Mouse (Mus musculus): ENCODE data around the gene Ptprd. TPM values are rescaled to one million over a fixed set of nuclear protein-coding genes. Genes with fewer than 3 reads are reported as not detected.

Gene Ptprd
- polyA plus RNA-seq, 1 experiment from 2014 or later: 13.8 TPM

GRCm38 (mm10) chr4:77647451-77648137 lies 564.2 kb downstream of the Ptprd start:
- Histone ChIP-seq H3K9ac (ENCODE audit: low read depth, low read length) (no peak overlapping the region), H3K4me3 (ENCODE audit: low read depth, low read length) (no peak overlapping the region), H3K4me1 (replicated peaks; ENCODE audit: control insufficient read depth, insufficient read depth, low read length) (no peaks in the 10 kb centered on the region), H3K27ac (ENCODE audit: low read depth, low read length) (no peak overlapping the region), H3K27me3 (replicated peaks; ENCODE audit: control insufficient read depth, insufficient read depth, low read length) (no peaks in the 10 kb centered on the region), H3K4me2 (replicated peaks; ENCODE audit: low read depth) (no peak overlapping the region), H3K36me3 (ENCODE audit: control insufficient read depth, insufficient read depth) (no peaks in the 10 kb centered on the region), H3K9me3 (ENCODE audit: control insufficient read depth) (no peaks in the 10 kb centered on the region)
- no peak for TF ChIP-seq CTCF (IDR thresholded peaks at IDR 0.05; ENCODE audit: low read depth)
- WGBS: 62% methylated on average over 5 of the region's 5 CpGs
- no peak for ATAC-seq

- Histone ChIP-seq H3K27me3 (replicated peaks; ENCODE audit: control insufficient read depth, insufficient read depth, low read length) (no peaks in the 10 kb centered on the region), H3K9ac (ENCODE audit: low read depth, low read length) (no peak overlapping the region), H3K27ac (ENCODE audit: low read depth, low read length) (no peak overlapping the region), H3K36me3 (ENCODE audit: control insufficient read depth, insufficient read depth) (no peaks in the 10 kb centered on the region), H3K9me3 (ENCODE audit: control insufficient read depth) (no peaks in the 10 kb centered on the region), H3K4me1 (replicated peaks; ENCODE audit: control insufficient read depth, insufficient read depth, low read length) (no peaks in the 10 kb centered on the region), H3K4me2 (replicated peaks; ENCODE audit: low read depth) (no peak overlapping the region), H3K4me3 (ENCODE audit: low read depth, low read length) (no peak overlapping the region)
- no peak for ATAC-seq
- TF ChIP-seq CTCF (IDR thresholded peaks at IDR 0.05; ENCODE audit: low read depth): peak; percentile 44
These were observed 567.3 kb downstream of the Ptprd start for GRCm38 (mm10) chr4:77644435-77644834.

- Histone ChIP-seq H3K36me3 (ENCODE audit: control insufficient read depth, insufficient read depth) (no peaks in the 10 kb centered on the region), H3K27me3 (replicated peaks; ENCODE audit: control insufficient read depth, insufficient read depth, low read length) (no peaks in the 10 kb centered on the region), H3K9ac (ENCODE audit: low read depth, low read length) (no peak overlapping the region), H3K4me3 (ENCODE audit: low read depth, low read length) (no peak overlapping the region), H3K27ac (ENCODE audit: low read depth, low read length) (no peak overlapping the region), H3K9me3 (ENCODE audit: control insufficient read depth) (no peaks in the 10 kb centered on the region), H3K4me1 (replicated peaks; ENCODE audit: control insufficient read depth, insufficient read depth, low read length) (no peaks in the 10 kb centered on the region), H3K4me2 (replicated peaks; ENCODE audit: low read depth) (no peak overlapping the region)
- no peak for ATAC-seq
- TF ChIP-seq CTCF (IDR thresholded peaks at IDR 0.05; ENCODE audit: low read depth): no peak
- 67% methylated on average over 7 of the region's 7 CpGs for WGBS
These were observed 571.7 kb downstream of the Ptprd start for GRCm38 (mm10) chr4:77640022-77640421.

GRCm38 (mm10) chr4:77613129-77613528 lies 598.6 kb downstream of the Ptprd start:
- Histone ChIP-seq H3K4me1 (replicated peaks; ENCODE audit: control insufficient read depth, insufficient read depth, low read length) (no peaks in the 10 kb centered on the region), H3K9me3 (ENCODE audit: control insufficient read depth) (no peaks in the 10 kb centered on the region), H3K27me3 (replicated peaks; ENCODE audit: control insufficient read depth, insufficient read depth, low read length) (no peaks in the 10 kb centered on the region), H3K9ac (ENCODE audit: low read depth, low read length) (no peak overlapping the region), H3K27ac (ENCODE audit: low read depth, low read length) (no peak overlapping the region), H3K4me3 (ENCODE audit: low read depth, low read length) (no peak overlapping the region), H3K4me2 (replicated peaks; ENCODE audit: low read depth) (no peak overlapping the region), H3K36me3 (ENCODE audit: control insufficient read depth, insufficient read depth) (no peaks in the 10 kb centered on the region)
- WGBS: 44% methylated on average over 1 of the region's 1 CpGs
- no peak for TF ChIP-seq CTCF (IDR thresholded peaks at IDR 0.05; ENCODE audit: low read depth)
- ATAC-seq: no peak

GRCm38 (mm10) chr4:77586624-77587023 lies 625.1 kb downstream of the Ptprd start:
- no peaks in the 10 kb centered on the region for H3K27me3 ChIP-seq (replicated peaks; ENCODE audit: control insufficient read depth, insufficient read depth, low read length)
- no peak overlapping the region for H3K27ac ChIP-seq (ENCODE audit: low read depth, low read length)
- H3K4me1 ChIP-seq (replicated peaks; ENCODE audit: control insufficient read depth, insufficient read depth, low read length): no peaks in the 10 kb centered on the region
- H3K9ac ChIP-seq (ENCODE audit: low read depth, low read length): no peak overlapping the region
- H3K36me3 ChIP-seq (ENCODE audit: control insufficient read depth, insufficient read depth): no peaks in the 10 kb centered on the region
- 61% methylated on average over 1 of the region's 1 CpGs for WGBS
- no peak for TF ChIP-seq CTCF (IDR thresholded peaks at IDR 0.05; ENCODE audit: low read depth)
- no peaks in the 10 kb centered on the region for H3K9me3 ChIP-seq (ENCODE audit: control insufficient read depth)
- H3K4me3 ChIP-seq (ENCODE audit: low read depth, low read length): no peak overlapping the region
- H3K4me2 ChIP-seq (replicated peaks; ENCODE audit: low read depth): no peak overlapping the region
- no peak for ATAC-seq

- H3K4me2 ChIP-seq (replicated peaks; ENCODE audit: low read depth): no peak overlapping the region
- no peaks in the 10 kb centered on the region for H3K27me3 ChIP-seq (replicated peaks; ENCODE audit: control insufficient read depth, insufficient read depth, low read length)
- no peak overlapping the region for H3K9ac ChIP-seq (ENCODE audit: low read depth, low read length)
- H3K9me3 ChIP-seq (ENCODE audit: control insufficient read depth): no peaks in the 10 kb centered on the region
- no peak overlapping the region for H3K27ac ChIP-seq (ENCODE audit: low read depth, low read length)
- H3K4me3 ChIP-seq (ENCODE audit: low read depth, low read length): no peak overlapping the region
- no peaks in the 10 kb centered on the region for H3K36me3 ChIP-seq (ENCODE audit: control insufficient read depth, insufficient read depth)
- 67% methylated on average over 1 of the region's 1 CpGs for WGBS
- ATAC-seq: no peak
- no peak for TF ChIP-seq CTCF (IDR thresholded peaks at IDR 0.05; ENCODE audit: low read depth)
- no peaks in the 10 kb centered on the region for H3K4me1 ChIP-seq (replicated peaks; ENCODE audit: control insufficient read depth, insufficient read depth, low read length)
These were observed 625.5 kb downstream of the Ptprd start for GRCm38 (mm10) chr4:77586222-77586621.
